Mouse (Mus musculus) spleen, postnatal 10 days (tissue): ENCODE measurements around the gene Ube4b.

ENCODE experiments used
- DNase-seq, 2 experiments: peaks; one replicate each; pipeline ENCODE4 v3.0.0; 2021 to 2022; ENCODE audit warnings: low spot score in 2 of 2

Ube4b gene

DNA sequence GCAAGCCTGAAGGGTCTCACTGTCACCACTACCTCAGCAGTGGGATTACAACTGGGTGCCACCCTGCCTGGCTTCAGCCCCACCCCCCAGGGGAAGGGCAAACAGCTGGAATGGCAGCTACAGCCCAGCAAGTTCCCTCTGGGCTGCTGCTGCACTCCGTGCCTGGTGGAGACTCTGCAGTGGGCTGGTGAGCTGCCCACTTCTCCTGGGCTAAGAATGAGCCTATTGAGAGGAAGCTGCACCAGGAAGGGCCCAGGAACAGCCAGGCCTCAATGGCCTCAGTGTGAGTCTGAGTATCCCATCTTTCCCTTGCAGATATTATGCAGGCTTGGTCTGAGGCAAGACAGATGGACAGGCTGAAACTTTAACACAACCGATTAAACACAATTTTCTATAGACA lies 88.4 kb downstream of the Ube4b start:
- DNase-seq, result no peak

DNA sequence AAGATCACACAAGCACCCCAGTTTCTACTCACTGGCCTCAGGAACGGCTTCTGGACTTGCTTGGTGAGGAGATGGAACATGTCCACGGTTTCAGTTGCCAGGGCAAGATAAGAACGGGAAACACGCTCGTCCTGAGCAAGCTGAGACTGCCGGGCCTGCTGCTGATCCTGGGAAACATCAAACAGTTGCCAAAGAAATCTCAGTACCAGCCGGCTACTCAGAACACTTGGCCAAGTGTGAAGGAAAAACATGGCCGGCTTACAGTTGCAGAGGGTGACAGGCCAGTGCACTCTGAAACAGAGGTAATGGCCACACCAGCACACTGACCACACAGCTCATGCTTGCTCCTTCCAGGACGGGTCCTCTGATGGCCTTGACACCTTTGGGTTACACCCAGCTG lies 89.2 kb downstream of the Ube4b start:
- no peak for DNase-seq

DNA sequence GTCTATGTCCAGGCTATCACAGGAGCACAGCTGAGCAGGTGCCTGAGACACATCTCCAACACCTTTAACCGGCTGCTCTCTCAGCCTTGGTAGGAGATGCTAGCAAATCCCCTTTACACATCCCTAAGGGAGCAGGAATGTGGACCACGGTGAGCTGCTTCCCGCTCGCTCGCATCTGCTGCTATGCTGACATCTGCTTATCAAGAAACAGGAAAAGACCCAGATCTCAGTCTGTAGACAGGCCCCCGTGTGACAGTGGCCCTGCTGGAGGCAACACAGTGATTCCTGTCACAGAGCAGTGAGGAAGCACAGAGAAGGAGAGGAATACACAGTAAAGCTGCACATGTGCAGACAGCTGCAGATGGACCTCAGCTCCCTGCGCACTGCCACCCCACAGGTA lies 90.2 kb downstream of the Ube4b start:
- no peak for DNase-seq

DNA sequence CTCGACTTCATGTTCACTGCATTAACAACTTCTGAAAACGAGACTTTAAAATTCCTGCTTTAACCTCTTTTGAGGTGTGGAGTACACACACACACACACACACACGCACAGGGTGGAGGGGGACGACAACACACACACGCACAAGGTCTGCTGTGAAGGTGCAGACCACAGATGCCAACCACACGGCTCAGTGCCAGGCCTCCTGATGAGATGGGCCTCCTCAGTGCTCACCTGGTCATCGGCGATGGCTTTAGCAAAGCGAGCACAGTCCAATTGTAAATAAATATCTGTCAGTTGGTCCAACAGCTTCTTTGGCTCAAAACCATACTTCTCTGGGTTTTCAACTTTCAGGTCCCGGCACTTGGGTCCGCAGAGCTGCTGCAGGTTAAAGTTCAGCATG lies 91.7 kb downstream of the Ube4b start:
- no peak for DNase-seq

DNA sequence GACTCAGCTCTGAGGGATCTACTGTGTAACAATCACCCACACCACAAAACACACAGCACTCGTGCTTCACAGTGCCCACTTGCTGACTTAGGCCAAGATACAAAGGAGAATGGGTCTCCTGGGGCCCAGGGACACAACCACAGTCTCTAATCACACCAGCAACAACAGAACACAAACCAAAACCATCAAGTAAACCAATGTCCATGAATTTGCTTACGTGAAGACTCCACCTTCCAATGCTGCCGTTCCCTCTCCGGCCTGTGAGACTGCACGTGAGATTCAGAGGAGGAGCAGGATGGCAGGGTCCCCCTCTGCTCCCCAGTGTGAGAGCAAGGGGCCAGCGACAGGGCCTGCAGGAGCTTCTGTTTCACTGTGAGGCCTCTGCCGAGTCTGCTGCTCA lies 93.8 kb downstream of the Ube4b start:
- no peak for DNase-seq

DNA sequence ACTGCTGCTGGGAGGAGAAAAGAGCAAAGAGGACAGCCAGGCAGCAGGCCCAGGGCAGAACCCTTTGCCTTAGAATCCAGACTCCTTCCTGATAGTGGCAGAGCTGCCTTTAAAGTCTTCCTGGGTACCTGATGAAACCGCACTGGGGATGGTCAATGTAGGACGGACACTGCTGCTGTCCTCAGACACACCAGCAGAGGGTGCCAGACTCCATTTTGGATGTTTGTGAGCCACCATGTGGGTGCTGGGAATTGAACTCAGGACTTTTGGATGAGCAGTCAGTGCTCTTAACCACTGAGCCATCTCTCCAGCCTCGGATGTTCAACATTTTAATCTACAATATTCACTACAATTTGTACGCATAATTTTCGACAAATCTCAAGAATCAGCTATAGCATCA lies 96.1 kb downstream of the Ube4b start:
- no peak for DNase-seq

DNA sequence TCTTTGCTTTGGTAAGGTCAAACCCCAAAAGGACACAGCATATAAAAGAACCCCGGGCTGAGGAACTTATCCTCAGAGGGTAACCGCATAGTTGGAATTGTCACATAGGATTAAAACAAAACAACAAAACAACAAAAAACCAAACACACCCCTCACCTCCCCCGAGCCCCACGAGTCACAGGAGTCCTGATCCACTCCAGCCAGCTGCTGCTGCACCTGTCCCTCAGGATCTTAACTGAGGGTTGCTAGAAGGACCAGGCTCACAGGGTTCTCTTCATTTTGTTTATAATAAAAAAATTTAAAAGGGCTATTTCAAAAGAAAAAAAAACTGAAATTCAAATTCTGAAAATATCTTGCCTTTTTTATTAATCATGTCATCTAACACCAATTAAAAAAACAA lies 97.8 kb downstream of the Ube4b start:
- DNase-seq, result no peak

DNA sequence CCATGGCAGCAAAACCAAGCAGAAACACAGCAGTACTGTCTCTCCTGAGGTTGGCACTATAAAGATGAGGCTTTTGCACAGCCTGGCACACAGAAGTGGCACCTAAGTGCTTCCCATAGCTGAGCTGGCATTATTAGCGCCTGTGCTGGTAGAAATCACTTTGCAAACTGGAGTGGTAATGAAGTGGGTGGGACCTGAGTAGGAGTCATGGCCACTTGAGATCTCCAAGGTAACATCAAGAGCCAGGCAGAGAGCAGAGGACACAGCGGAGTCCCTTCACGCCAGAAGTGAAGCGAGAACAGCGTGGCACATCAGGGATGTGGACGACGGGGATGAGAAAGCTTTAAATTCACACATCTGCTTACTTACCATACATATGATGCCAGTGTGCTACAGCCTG lies 99.3 kb downstream of the Ube4b start:
- DNase-seq, result no peak

DNA sequence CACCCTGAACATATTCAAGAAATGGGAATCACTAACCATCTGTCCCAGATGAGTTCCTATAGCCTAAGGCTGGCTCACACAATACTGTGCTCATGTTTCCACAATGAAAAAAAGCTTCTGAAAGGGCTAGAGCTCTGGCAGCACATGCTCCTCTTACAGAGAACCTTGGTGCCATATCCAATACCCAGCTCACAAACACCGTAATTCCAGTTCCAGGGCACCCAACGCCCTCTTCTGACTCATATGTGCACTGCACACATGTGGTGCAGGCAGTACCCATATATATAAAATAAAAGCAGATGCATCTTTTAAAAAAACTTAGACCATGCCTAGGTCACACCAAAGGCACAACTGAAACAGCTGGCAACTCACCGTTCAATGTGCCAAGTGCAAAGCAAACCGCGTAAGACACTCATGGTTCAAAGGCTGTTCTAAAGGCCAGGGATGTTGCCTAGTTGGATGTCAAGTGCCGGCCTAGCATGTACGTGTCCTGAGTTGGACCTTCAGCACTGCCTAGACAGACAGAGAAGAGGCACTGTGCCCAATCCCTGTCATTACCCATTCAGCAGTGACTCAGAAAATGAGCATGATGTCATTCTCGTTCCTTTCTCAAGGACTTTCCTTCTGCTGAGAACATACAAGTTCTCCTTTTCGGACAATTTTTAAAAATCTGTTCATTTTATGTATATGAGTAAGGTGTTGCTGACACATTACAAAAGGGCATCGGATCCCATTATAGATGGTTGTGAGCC lies 101.0 kb downstream of the Ube4b start:
- no peak for DNase-seq

DNA sequence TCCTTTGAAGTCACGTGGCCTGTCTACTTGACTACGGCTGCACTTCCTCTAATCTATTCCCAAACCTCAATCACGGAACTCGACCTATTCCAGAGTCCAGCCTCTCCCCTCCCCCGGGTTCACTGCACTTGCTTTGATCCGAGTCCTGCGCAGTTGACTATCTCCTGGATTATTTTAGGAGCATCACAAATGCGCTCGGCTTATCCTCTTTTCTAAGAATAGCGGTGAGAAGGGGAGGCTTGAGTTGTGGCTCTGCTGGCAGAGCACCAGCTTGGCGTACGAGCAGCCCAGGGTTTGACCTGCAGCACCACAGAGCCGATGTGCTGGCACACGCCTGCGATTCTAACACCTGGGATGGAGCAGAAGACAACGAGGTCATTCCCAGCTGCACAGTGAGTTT lies 102.8 kb downstream of the Ube4b start:
- no peak for DNase-seq

DNA sequence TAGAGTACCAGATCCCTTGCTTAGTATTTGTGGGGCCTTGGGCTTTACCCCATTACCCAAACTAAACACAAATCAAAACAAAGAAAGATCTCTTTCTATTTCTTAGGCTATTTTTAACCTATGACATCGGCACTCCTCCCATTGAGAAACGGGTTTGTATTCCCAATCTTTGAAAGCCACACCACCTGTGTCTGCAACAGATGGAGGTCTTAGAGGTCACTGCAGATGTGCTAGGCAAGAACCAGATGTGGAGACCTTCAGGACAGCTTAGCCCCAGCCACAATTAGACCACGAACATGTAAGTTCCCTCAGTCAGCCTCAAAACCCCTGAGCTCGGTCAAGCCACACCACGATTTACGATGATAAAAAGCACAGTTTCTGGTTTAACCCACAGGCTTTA lies 103.8 kb downstream of the Ube4b start:
- no peak for DNase-seq

DNA sequence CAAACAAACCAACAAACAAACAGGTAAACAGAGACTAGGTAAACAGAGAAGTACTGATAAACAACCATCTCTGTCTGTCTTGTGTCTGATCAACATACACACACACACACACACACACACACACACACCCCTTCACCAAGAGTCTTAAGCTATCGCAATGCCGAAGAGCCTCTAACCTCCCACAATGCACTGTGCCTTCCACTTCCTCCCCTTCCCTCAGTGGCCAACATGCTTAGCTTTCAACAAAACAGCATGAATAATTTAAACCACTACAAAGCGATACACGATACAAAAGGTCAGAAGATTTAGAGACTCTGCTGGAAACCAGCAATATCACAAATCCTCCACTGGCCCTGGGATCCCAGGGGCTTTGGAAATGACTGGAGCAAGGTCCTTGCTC lies 104.3 kb downstream of the Ube4b start:
- no peak for DNase-seq

DNA sequence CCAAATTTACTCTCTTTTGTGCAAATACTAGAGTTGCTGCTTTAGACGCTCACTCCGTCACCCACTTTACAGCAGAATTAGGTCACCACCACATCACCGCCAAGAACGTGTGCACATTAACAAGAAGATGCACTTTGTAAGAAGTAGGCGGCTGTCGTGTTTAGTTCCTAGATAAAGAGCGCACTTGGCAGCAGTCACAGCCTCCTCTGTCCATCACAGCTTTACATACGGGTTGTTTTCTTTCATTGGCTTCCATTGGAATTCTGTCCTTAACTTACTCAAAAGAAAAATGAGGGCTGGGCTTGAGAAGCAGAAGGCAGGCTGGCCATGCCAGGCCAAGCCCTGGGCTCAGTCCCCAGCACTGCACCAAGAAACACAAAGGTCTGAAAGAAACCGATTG lies 107.5 kb downstream of the Ube4b start:
- DNase-seq, result no peak

DNA sequence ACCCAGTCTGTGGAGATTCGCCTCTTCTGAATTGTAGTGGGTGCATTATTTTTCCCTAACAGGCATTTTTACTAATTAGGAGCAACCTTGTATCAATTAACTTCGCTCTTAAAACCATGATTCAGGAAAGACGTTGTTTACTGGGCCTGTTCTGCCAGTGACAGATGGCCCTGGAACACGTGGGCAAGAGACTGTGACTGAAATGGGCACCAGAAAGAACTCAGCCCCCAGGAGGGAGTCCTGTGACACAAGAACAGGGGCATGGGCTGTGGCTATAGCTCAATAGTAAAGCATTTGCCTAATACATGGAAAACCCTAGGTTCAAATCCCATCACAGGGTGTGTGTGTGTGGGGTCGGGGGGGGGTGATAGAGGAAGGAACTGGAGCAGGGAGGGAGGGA lies 109.2 kb downstream of the Ube4b start:
- DNase-seq, result no peak

DNA sequence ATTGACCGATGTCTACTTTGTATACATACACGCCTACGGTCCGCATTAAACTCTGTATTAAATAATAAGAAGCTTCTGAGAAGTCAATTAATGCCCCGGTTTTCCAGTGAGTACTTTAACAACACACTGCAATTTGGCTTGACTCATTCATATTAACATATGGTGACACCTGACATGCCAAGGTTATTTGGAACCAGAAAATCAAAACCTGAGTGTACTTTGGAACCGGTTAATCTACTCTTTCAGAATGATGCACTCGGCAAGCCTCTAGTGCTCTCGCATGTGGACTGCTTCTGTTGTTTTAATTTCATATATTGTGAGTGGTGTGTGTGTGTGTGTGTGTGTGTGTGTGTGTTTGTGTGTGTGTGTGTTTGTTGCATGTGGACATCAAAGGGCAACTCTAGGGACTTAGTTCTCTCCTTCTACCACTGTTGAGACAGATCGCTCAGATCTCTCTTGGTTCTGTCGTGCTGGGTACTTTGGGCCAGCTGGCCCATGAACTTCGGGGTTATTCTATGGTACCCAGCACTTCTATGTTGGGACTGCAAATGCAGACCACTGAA lies 112.2 kb downstream of the Ube4b start:
- no peak for DNase-seq

DNA sequence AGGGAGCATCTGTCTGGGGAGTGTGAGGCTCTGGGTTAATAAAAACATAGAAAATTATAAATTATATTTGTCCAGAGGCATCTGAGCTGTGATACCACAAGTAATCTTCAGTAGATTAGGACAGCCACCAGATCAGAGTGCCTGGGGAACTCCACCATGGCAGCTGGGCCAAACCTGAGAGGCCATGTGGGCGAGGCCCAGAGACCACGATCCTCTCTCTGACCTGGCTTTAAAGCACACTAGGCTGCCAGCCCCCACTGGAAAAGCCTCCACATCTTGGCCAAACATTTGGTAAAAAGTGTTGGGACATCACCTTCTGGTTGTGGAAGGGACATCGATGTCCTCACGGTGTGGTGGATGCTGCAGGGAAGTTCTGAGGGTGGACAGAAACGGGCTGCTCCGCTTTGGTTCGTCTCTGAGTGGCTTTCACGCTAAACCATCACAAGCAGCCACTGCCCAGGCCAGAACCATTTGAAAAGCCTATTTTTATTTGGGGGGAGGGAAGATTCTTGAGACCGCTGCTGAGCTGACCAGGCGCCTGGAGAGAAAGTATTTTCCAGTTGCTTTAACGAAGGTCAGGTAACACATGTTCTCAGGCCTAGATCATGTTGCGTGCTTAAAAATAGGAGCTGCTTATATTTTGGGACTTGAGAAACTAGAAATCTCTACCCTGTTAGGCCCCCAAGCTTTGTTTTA lies 112.8 kb downstream of the Ube4b start:
- DNase-seq, result no peak

DNA sequence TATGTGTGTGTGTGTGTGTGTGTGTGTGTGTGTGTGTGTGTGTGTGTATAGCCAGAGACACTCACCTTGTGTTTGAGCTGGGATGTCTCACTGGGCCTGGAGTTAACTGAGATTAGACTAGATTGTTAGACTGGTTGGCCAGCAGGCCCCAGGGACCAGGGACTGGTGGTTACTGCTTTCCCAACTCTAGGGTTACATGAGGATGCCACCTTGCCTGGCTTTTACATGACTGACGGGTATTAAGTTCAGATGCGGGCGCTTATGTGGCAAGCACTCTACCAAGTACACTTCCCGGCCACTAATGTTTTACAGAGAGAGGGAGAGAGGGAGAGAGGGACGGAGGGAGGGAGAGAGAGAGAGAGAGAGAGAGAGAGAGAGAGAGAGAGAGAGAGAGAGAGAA lies 114.6 kb downstream of the Ube4b start:
- DNase-seq, result no peak

DNA sequence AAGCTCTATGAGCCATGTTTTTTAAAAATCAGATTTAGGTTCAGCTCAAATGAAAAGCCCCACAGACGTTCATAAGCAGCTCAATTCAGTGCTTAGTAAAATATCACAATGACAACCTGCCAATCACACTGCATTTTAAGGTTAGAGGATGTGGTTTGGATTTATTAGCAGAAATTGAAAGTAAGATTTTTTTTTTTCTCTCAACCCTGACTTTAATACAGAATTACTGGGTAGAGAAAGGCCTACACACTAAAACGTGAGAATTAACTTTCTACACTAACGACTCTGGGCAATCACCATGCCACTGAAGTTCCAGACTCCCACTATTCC lies 118.1 kb downstream of the Ube4b start:
- DNase-seq, result no peak

DNA sequence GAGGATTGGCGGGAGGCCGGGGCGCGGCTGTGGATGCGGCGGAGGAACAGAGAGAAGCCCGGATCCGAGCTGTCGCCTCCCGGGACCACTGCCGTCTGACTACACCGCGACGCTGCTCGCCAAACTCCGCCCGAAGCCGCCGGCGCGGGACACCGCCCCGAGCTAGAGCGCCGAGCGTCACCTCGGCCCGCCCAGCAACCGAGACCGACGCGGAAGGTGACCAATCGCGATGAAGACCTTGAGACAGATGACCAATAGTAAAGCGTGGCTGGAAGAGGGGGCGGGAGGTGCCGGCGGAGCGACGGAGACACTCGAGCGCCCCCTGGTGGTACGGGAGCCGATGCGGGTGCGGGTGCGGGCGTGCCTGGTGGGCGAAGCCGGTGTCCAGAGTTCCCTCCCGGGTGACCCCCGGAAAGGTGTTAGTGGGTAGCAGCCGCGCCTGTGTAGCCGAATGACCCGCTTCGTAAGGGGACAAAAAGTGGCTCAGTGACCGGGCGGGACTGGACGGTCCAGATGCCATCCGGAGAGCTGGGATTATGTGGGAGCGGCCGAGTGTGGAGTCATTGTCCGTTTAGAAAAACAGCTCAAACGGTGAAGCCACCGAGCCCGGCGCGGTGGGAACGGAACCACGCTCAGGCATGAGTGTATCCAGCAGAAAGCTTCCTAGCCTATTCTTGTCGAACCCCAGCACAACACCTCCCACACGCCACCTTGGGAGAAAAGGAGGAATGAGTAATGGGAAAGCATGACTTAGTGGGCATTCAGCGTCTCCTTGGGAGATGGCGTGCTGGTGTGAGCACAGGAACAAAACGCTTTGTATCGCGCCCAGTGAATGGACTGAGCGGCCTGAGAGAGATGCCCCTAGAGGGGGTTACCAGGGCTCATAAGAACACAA lies 118.7 kb downstream of the Ube4b start, which contains the start of gene Kif1b:
Gene Kif1b, minus strand, starts transcription at position 98 of the 895 bp plus-strand sequence.
- DNase-seq, result peak; percentile 99

DNA sequence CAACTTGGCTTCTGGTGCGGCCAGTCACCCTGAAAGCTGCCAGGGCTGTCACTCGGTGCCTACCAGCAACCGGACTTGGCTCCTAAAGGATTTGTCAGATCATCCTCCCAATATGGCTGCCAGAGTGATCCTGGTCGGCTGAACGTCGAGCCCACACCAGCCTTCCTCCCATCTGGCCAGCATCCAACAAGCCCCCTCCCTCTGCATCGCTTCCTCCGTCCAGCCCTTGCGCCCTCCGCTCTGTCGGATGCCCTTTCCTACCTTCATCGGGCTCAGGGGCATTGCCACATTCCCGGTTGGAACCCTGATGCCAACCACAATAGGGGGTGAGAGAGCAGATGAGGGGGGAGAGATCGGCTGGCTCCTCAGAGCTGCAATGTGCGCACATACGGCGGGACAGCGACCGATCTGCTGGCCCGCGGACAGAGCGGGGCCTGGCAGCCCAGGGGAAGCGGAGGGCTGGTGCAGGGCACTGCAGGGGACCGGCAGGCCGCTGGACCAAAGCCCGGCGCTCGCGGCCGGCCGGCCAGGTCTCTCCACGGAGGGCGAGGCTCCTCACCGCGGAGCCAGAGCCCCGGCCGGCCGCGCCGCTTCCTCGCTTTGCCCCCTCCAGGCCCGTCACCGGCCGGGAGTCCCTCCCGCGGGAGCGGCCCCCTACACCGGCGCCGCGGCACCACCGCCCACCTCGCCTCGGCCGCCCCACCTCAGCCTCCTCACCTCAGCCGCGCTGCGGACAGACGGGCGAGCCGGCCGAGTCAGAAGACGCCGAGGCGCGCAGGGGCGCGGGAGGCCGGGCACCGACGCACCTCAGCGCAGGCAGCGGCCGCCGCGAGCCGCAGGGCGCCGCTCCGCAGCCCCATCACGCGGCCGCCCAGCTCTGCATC lies 119.6 kb downstream of the Ube4b start:
- peak; percentile 13 to 35 for DNase-seq
